Mouse (Mus musculus) neural tube, embryonic 14.5 days (tissue): Measurements from ENCODE around the gene Megf9. TPM values are rescaled to one million over a fixed set of nuclear protein-coding genes. Genes with fewer than 3 reads are reported as not detected.

Source experiments
- ATAC-seq: fragments of 200-750 bp; cut with Nextera tagmentation; 2 replicates; pipeline ENCODE4 v1.8.0; 2017; ENCODE audit warnings: low read depth, mild to moderate bottlenecking, moderate TSS enrichment, moderate library complexity
- H3K27ac ChIP-seq: fragments of 300-500 bp; sonication (generic); 2 replicates; pipeline ENCODE4 v1.5.1; 2014; ENCODE audit warnings: low read depth, mild to moderate bottlenecking, control low read depth, low read length, moderate library complexity, mixed read lengths
- H3K27me3 ChIP-seq: fragments of 300-500 bp; sonication (generic); 2 replicates; pipeline ENCODE4 v1.6.1; 2014; ENCODE audit warnings: low read length; ENCODE audit not compliant: control insufficient read depth, insufficient read depth
- H3K36me3 ChIP-seq: fragments of 300-500 bp; sonication (generic); 2 replicates; pipeline ENCODE4 v1.6.1; 2014; ENCODE audit warnings: low read length, mixed read lengths; ENCODE audit not compliant: control insufficient read depth, insufficient read depth
- H3K4me1 ChIP-seq: fragments of 300-500 bp; sonication (generic); 2 replicates; pipeline ENCODE4 v1.6.1; 2014; ENCODE audit warnings: low read length; ENCODE audit not compliant: control insufficient read depth, insufficient read depth
- H3K4me2 ChIP-seq: fragments of 300-500 bp; sonication (generic); 2 replicates; pipeline ENCODE4 v1.6.1; 2014; ENCODE audit warnings: mild to moderate bottlenecking, low read depth, low read length, control low read depth
- H3K4me3 ChIP-seq: fragments of 300-500 bp; sonication (generic); 2 replicates; pipeline ENCODE4 v1.5.1; 2014; ENCODE audit warnings: low read depth, low read length, control low read depth, mixed read lengths
- H3K9ac ChIP-seq: fragments of 300-500 bp; sonication (generic); replicated peaks from 2 replicates; pipeline ENCODE4 v1.6.1; 2014; ENCODE audit warnings: low read depth, mild to moderate bottlenecking, control low read depth, low read length, mixed read lengths
- H3K9me3 ChIP-seq: fragments of 300-500 bp; sonication (generic); 2 replicates; pipeline ENCODE4 v1.6.1; 2016; ENCODE audit warnings: low read length; ENCODE audit not compliant: control insufficient read depth
- WGBS: fragments of 180-500 bp; shearing (Covaris S2); extraction: QIAGEN DNeasy Blood & Tissue Kit; methylation state at CpG from one replicate; pipeline ENCODE4 v1.1.7; 2014; 5-methylcytosine and 5-hydroxymethylcytosine counted together
- polyA plus RNA-seq: library from polyadenylated mRNA; unstranded; fragments of >200 nt; fragmentation: Nextera tagmentation; extraction: Ambion mirVana; gene quantifications from 2 replicates; pipeline ENCODE4 v1.2.1, GENCODE M21; 2014

Megf9 gene
- polyA plus RNA-seq, 1 experiment from 2014 or later: 43.3 TPM

DNA sequence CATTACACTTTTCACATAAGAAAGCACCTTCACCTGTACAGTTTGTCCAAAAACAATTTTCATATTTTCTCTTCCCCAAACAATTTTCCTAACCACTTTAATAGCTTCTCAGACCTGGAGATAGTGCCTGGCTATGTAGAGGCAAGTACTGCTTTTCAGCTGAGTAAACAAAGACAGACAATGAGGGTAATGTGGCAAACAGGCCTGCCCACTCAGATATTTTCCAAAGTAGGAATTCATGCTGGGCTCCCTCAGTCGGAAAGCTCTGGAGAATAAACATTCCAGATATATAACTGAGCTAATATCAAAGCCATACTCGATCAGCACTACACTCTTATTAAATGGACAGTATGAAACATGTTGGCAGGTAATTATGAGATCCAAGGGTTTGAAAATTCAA, 25.2 kb downstream of the Megf9 start:
- no peaks in the 10 kb centered on the region for H3K9me3 ChIP-seq
- H3K9ac ChIP-seq: no peak overlapping the region
- H3K36me3 ChIP-seq: no peaks in the 10 kb centered on the region
- H3K27ac ChIP-seq: no peak overlapping the region
- 19% methylated on average over 2 of the region's 2 CpGs for WGBS
- ATAC-seq: no peak
- no peaks in the 10 kb centered on the region for H3K27me3 ChIP-seq
- H3K4me1 ChIP-seq: peaks cover 5% of the 10 kb centered on the region; the same call in 1 of the 2 replicates
- no peak overlapping the region for H3K4me3 ChIP-seq
- no peak overlapping the region for H3K4me2 ChIP-seq

DNA sequence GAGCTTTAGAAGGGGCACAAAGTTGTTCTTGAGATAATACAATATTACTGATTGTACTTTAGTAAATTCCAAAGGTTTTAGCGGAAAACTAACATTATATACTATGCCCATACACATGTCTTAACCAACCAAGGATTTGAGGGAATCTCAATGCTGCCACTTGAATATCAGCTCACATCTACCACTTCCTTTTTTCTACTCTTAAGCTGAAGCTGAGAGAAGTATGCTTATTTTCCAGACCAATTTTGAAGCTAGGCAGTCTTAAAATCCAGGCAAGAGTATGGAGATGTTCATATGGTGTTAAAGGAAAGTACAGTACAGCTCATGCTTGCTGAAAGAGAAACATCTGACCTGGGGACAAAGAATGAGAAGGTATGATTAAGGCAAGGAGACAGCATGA, 26.6 kb downstream of the Megf9 start:
- whole genome bisulfite sequencing: 97% methylated on average over 1 of the region's 1 CpGs
- H3K4me1 ChIP-seq: peaks cover 5% of the 10 kb centered on the region; the same call in 1 of the 2 replicates
- H3K4me2 ChIP-seq: no peak overlapping the region
- no peaks in the 10 kb centered on the region for H3K36me3 ChIP-seq
- no peaks in the 10 kb centered on the region for H3K9me3 ChIP-seq
- no peak overlapping the region for H3K4me3 ChIP-seq
- no peak overlapping the region for H3K9ac ChIP-seq
- H3K27ac ChIP-seq: no peak overlapping the region
- no peaks in the 10 kb centered on the region for H3K27me3 ChIP-seq
- ATAC-seq: no peak

DNA sequence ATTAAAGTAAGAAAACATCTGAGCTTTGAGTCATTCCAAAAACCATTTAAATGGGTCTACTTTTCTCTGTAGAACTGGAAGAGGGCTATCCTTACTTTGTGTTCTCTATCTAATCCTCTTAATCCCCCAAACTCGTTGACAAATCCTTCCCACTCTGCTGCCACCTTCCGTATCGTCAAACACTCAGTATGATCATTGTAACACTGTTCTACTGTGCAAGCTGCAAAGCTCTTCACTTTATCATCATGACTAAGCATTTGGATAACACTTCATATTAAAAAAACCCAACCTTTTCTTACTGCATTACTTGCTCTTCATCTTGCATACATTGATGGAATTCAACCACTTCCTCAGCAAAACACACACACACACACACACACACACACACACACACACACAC, 28.8 kb downstream of the Megf9 start:
- no peaks in the 10 kb centered on the region for H3K36me3 ChIP-seq
- H3K9me3 ChIP-seq: no peaks in the 10 kb centered on the region
- H3K9ac ChIP-seq: no peak overlapping the region
- WGBS: 91% methylated on average over 3 of the region's 3 CpGs
- no peaks in the 10 kb centered on the region for H3K27me3 ChIP-seq
- H3K27ac ChIP-seq: no peak overlapping the region
- no peak overlapping the region for H3K4me2 ChIP-seq
- no peak for ATAC-seq
- H3K4me3 ChIP-seq: no peak overlapping the region
- H3K4me1 ChIP-seq: peaks cover 5% of the 10 kb centered on the region; the same call in 1 of the 2 replicates

DNA sequence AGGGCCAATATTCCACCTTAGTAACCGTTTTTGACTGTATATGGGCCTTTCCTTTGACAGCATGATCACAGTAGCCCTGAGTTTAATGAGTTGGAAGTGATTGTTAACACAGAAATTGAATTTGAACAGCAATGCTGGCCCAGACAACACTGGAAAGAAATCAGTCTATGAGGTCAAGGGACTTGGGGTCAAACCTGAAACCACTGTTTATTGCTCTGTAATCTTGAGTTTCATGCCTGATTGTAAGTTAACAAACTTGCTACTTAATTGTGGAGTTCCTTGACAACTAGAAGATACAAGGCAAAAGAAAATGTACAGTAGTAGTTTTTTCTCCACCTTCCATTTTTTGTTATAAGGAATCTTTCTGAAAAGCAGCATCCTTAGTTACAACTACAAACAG, 31.0 kb downstream of the Megf9 start:
- Histone ChIP-seq H3K27ac (no peak overlapping the region), H3K4me1 (no peaks in the 10 kb centered on the region), H3K4me3 (no peak overlapping the region), H3K9me3 (no peaks in the 10 kb centered on the region), H3K9ac (no peak overlapping the region), H3K4me2 (no peak overlapping the region), H3K36me3 (no peaks in the 10 kb centered on the region), H3K27me3 (no peaks in the 10 kb centered on the region)
- no peak for ATAC-seq
- 42% methylated on average over 1 of the region's 1 CpGs for WGBS

DNA sequence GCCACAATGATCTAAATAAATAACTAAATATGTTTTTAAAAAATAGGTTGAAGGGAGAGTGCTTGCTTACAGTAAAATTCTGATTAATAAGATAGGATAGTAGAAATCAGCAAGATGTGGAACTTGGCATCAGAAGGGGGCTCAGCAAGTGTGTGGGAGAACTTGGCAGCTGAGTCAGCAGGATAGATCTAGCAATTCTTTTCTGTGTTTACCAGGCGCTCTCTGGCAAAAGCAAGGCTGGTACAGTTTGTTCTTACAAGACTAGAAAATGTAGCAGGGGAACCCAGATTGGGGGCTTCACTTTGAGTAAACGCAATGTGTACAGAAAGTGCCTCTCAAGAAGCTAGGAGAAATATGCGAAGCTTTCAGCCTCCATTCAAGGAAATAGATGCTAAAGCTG, 35.5 kb downstream of the Megf9 start:
- Histone ChIP-seq H3K4me2 (no peak overlapping the region), H3K4me1 (no peaks in the 10 kb centered on the region), H3K9ac (no peak overlapping the region), H3K27me3 (no peaks in the 10 kb centered on the region), H3K36me3 (no peaks in the 10 kb centered on the region), H3K27ac (no peak overlapping the region), H3K9me3 (no peaks in the 10 kb centered on the region), H3K4me3 (no peak overlapping the region)
- WGBS: 81% methylated on average over 3 of the region's 3 CpGs
- ATAC-seq: no peak

DNA sequence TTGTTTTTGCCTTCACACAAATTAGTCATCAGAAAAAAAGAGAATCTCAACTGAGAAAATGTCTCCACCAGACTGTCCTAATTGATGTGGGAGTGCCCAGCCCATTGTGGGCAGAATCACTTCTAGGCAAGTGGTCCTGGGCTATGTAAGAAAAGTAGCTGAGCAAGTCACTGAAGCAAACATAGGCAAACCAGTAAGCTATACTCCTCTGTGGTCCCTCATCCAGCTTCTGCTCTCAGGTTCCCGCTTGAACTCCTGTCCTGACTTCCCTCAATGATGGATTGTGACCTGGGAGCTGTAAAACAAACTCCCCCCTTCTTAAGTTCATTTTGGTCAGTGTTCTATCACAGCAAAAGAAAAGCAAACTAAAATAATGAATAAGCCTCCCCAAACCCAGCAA, 37.8 kb downstream of the Megf9 start:
- WGBS: 74% methylated on average over 1 of the region's 1 CpGs

DNA sequence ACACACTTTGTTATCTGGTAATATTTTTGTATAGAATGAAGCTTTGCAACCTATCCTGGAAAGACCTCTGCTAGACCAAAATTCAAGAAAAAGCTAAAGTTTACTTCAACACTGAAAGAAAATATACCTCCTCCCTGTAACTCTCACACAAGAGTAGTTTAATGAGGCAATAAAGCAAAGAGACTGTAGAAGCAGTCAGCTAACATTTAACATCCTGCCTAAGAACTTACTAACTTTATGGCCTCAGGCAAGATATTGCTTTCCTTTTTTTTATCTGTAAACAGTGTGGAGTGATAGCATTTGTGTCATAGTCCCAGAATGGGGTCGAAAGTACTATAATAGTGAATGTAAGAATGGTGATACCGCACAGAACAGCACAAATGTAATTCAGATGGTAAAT, 45.0 kb downstream of the Megf9 start:
- H3K4me2 ChIP-seq: no peak overlapping the region
- no peaks in the 10 kb centered on the region for H3K27me3 ChIP-seq
- no peak for ATAC-seq
- H3K9me3 ChIP-seq: no peaks in the 10 kb centered on the region
- no peaks in the 10 kb centered on the region for H3K36me3 ChIP-seq
- H3K4me1 ChIP-seq: no peaks in the 10 kb centered on the region
- no peak overlapping the region for H3K9ac ChIP-seq
- 76% methylated on average over 2 of the region's 2 CpGs for whole genome bisulfite sequencing
- no peak overlapping the region for H3K27ac ChIP-seq
- H3K4me3 ChIP-seq: no peak overlapping the region

More for the DNA sequence above, 37.8 kb downstream of the Megf9 start:
- no peak overlapping the region for H3K9ac ChIP-seq
- H3K36me3 ChIP-seq: no peaks in the 10 kb centered on the region
- no peaks in the 10 kb centered on the region for H3K4me1 ChIP-seq
- no peaks in the 10 kb centered on the region for H3K27me3 ChIP-seq
- no peak for ATAC-seq
- H3K4me3 ChIP-seq: no peak overlapping the region
- H3K27ac ChIP-seq: no peak overlapping the region
- H3K9me3 ChIP-seq: no peaks in the 10 kb centered on the region
- no peak overlapping the region for H3K4me2 ChIP-seq

DNA sequence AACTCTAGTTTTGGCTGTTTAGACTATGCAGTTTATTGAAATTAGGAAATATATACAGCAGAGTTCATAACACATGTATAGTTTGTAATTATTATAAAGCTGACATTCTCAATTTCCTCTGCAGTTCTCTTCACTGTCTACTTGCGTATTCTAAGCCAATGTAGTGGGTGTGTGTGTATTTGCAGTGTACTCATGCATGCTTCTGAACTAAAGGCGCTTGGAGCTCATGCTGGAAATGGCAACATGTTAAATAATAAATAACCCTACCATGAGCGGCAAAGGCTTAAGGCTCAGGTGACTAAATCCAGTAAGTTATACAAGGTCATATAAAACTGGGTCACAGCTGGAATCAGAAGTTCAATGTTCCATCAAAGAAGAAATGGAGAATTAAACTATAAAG, 46.4 kb downstream of the Megf9 start:
- Histone ChIP-seq H3K4me1 (no peaks in the 10 kb centered on the region), H3K4me3 (no peak overlapping the region), H3K27ac (no peak overlapping the region), H3K4me2 (no peak overlapping the region), H3K27me3 (no peaks in the 10 kb centered on the region), H3K9ac (no peak overlapping the region), H3K9me3 (no peaks in the 10 kb centered on the region), H3K36me3 (no peaks in the 10 kb centered on the region)
- no peak for ATAC-seq
- WGBS: 74% methylated on average over 3 of the region's 3 CpGs

DNA sequence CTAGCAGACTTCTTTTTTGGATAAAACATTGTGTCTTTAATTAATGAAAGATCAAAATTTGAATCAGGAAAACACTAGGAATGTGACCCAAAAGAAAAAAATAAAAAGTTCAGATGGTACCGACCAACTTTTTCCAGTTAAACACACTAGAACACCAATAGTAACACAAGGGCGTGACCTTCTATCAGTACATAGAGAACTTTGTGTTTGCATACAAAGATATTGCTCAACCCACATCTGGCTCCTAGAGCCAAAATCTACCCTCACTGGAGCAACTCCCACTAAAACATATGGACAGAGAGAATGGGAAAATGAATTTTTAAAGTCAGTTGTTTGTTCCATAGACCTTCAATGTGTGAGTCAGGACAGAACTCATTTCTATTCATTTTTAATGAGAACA, 50.7 kb downstream of the Megf9 start:
- H3K27ac ChIP-seq: no peak overlapping the region
- H3K4me1 ChIP-seq: no peaks in the 10 kb centered on the region
- H3K4me2 ChIP-seq: no peak overlapping the region
- no peak overlapping the region for H3K4me3 ChIP-seq
- H3K9ac ChIP-seq: no peak overlapping the region
- ATAC-seq: no peak
- 91% methylated on average over 2 of the region's 2 CpGs for WGBS
- no peaks in the 10 kb centered on the region for H3K9me3 ChIP-seq
- H3K36me3 ChIP-seq: no peaks in the 10 kb centered on the region
- H3K27me3 ChIP-seq: no peaks in the 10 kb centered on the region

DNA sequence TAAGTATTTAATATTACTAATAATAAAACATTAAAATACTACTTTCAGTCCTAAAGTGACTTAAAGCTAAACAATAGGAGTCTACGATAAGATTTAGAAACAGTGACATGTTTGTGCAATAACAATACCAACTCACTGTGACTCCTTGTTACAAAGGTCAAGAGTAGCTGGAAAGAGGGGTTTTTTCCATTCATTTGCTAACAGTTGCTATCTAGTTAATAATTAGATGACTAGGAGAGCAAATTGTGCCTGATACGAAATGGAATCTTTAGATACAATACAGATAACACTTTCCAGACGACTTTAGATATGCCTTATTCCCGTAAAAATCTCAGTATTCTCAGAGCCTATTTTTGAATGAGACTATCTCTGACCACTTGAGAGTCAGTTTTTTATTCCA, 52.9 kb downstream of the Megf9 start:
- Histone ChIP-seq H3K9me3 (no peaks in the 10 kb centered on the region), H3K9ac (no peak overlapping the region), H3K27me3 (no peaks in the 10 kb centered on the region), H3K4me1 (no peaks in the 10 kb centered on the region), H3K4me3 (no peak overlapping the region), H3K27ac (no peak overlapping the region), H3K36me3 (no peaks in the 10 kb centered on the region), H3K4me2 (no peak overlapping the region)
- ATAC-seq: no peak
- 83% methylated on average over 4 of the region's 4 CpGs for WGBS
